Mouse (Mus musculus) mature B cell (primary cell): ENCODE results near the gene Slc43a3.
"Not testable (repeated sequence)": the region's sequence is repeated elsewhere in the genome, so short reads cannot be mapped to it uniquely, and the experiment has no call there.

Source experiments
- in situ Hi-C: fragments of 300-500 bp; cut with MboI; formaldehyde crosslinking; loops from 2 replicates; pipeline ENCODE4 v1.14.3; 2019

The Slc43a3 gene

DNA sequence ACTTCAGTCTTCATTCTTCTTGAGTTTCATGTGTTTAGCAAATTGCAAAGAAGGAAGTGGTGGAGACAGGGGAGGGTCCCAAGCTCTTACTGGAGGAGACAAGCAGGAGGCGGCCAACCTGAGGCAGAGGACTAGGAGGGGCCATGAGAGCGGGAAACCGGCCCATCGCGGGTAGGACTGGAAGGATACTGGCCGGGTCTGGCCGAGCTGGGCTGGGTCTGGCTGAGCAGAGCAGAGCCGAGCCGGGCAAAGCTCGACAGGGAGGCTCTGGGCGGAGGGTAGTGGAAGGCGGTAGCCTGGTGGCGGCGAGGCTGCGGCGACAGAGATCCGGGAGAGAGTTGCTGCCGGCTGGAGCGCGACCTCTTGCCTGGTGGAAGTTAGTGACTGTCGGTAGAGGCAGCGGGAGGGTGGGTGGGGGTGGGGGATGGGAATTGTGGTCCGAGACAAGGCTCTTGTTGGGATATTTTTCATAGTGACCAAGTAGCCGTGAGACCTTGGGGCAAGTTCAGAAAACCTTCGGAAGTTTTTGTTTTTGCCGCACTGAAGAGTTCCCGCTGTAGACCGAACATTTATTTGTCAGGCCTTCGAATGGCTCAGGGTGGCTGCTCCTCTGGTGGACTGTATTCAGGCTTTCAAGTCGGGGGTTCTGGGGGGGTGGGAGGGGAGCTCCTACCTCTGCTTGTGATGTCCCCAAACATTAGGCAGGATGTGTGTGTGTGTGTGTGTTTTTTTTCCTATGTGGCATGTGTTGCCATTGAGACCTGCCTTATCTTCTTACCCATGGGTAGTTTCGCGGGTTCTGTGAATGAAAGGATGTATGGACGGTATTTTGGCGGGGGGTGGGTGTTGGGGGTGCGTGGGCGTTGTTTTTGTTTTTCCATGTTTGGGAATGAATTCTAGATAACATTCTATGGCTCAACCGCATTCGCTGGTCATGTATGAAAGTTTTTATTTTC lies at the start of gene Slc43a3:
Gene Slc43a3 (plus strand): TSS at position 106 of the 956 bp plus-strand sequence.
- in situ Hi-C loops, result no loop called here

DNA sequence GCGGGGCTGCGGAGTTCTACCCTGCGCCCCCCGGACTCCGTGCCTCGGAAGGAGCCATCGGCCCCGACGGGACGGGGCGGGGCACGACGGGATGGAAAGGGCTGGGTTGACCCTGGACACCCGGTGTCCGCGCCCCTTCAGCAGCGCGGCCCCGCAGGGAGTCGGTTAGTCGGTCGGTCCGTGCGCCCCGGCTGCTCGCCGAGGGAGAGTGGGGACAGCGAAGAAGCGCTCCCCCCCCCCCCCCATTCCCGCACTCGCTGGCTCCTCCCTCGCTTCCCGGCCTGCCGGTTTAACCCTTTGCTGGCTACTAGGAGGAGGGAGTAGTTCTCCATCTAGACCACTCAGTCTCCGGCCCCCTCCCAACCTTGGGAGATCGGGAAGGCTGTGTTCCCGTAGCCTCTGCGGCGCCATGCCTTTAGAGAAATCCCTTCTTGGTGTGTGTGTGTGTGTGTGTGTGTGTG lies 49.5 kb upstream of the Slc43a3 start:
- in situ Hi-C loops, result loop anchor here (10.0 kb wide), 1 partner anchor 52 kb away; the partner anchor contains the start of gene Slc43a1

DNA sequence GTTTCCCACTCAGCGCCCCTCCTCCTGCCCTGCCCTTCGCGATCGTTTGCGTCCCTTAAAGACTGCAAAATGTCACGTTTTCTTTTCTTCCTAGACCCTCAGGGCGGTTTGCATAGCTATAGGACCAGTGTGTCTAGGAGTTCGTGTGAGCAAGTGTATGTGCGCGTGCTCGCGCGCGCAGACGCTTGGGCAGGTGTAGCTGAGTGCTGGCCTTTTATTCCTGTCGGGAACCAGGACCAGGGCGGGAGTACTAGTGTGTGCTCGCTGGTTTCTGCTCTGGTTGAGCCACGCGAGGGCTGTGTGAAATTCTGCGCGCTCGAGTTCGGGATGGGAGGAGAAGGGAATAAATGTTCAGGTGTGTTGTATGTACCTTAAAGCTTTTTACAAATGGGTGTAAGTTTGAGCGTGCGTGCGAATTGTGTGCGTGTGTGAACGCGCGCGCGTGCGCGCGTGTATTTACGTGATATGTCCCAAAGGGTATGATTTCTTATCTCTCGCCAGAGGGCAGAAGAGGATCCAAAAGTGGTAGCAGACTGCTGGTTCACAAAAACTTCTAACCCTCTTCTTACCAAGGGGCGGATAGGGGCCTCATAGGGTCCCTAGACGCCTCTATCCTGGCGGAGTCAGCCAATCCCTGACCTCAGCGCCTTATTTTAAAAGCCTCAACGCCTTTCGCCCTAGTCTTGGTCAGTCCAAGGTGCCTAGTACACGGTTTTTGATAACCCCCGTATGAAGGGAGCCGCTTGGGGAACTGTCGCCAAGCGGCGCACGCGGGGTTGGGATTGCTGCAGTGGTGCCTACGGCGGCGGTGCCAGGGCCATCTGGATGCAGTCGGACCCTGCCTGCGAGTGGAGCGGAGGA lies 48.7 kb upstream of the Slc43a3 start:
- in situ Hi-C loops, result loop anchor here (10.0 kb wide), 1 partner anchor 53 kb away; the partner anchor contains the start of gene Slc43a1

DNA sequence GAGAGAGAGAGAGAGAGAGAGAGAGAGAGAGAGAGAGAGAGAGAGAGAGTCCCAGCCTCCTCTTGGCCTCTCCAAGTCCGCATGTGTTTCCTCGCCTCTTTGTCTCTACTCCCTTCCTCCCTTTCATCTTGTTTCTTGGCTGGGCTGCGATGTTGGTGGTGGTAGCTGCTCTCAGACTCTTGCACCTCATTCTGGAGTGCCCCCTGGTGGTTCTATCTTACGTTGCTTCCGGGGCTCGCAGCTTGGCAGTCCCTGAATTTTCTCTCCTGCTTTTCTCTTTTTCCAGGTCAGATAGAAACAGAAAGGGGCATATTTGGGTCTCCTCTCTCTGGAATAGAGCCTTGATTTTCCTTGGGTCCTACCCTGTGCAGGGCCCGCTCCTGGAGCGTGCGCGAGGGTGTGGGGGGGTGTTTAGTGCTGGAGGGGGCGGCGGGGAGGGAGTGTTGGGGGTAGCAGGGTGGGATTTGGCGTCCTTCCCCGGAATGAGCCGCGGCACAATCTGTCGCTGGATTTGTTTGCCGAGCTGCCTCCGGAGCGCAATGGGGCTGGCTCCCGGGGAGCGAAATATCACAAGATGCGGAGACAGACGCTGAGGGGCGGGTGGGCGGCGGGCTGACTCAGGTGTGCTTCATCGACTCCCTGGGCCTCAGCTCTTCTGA lies 47.6 kb upstream of the Slc43a3 start:
- in situ Hi-C loops, result loop anchor here (10.0 kb wide), 1 partner anchor 54 kb away; the partner anchor contains the start of gene Slc43a1

DNA sequence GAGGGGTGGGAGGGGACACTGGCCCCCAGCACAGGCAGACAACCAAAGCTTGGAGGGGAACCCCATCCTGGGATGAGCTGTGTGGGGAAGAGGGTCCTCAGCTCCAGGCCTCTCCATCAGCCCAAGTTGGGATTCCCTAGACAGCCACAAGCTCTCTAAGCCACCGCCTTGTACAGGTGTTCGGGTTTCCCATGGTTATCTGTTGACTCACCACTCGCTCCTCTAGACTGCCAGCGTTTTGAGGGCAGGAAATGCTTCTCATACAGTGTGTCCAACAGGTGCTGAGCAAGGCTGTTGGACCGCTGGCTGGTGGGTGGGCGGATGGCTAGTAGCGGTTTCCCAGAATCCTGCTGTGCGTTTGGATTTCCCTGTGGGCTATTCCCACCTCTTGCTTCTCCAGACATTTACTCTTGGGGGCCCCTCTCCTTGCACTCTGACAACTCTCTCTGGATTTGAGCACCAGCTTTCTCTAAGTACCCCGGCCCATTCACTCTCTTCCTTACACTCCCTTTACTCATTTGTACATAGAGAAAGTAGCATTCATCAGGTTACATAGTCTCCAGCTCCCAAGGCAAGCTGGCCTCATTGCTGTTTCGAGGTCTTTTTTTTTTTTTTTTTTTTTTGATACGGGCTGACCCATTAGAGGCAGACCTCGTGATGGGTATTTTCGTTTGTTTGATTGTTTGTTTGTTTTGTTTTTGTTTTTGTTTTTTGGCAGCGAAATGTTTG lies 46.9 kb upstream of the Slc43a3 start:
- in situ Hi-C loops, result loop anchor here (10.0 kb wide), 1 partner anchor 55 kb away; the partner anchor contains the start of gene Slc43a1

DNA sequence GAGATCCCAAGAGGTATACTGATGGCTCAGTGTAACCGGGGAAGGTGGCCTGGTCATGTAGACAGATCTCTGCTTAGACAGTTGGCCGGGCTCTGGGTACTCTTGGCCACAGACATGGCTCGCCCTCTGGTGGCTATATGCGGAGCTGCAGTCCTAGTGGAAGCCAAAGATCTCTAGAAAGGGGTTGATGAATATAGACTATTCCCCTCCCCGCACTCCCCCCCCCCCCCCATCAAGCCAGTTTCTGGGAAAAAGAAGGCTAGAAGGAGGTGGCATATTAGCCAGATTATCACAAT lies 46.4 kb upstream of the Slc43a3 start:
- in situ Hi-C loops, result no loop called here

DNA sequence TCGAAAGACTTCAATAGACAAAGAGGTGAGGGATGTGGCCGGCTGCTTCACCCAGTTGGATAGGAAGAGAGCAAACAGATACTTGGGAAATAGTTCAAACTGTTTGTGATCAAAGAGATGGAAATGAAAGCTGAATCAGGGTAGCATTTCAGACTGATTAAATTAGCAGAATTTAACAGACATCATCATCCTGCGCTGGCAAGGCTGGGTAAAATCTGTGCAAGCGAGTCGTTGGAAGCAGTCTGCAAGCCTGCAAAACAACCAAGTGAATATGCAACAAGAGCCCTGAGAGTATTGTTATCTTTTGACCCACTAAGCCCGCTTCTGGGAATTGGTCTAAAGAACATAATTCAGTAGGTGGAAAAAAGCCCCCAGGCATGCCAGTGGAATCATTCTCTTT lies 43.0 kb upstream of the Slc43a3 start:
- in situ Hi-C loops, result no loop called here

DNA sequence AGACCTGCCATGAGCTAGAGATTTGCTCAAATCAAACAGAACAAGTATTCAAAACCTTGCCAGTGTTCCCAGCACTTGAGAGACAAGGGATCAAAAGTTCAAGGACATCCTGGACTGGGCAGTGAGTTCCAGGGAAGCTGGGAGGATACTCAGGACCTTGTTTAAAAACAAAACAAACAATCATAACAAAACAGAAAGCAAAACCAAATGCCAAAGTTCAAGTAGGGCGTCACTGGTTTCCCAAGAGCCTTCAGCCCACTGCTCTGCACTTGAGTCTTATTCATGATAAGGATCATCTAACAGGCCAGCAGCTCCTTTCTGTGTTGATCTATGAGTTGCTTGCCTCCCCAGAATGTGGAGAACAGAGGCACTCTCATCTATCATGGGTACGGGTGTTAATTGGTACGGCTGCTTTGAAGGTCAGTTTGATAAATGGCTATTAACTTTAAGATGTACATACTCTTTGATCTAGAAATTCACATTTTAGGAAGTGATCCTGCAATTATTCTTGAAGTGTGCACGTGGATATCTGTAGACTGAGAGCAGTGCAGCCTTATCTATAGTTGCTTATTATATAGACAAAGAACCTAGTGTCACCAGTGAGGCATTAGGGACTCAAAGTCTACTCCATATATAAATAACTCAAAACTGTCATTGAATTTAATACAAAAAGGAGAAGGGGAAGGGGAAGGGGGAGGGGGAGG lies 40.7 kb upstream of the Slc43a3 start:
- in situ Hi-C loops, result no loop called here

DNA sequence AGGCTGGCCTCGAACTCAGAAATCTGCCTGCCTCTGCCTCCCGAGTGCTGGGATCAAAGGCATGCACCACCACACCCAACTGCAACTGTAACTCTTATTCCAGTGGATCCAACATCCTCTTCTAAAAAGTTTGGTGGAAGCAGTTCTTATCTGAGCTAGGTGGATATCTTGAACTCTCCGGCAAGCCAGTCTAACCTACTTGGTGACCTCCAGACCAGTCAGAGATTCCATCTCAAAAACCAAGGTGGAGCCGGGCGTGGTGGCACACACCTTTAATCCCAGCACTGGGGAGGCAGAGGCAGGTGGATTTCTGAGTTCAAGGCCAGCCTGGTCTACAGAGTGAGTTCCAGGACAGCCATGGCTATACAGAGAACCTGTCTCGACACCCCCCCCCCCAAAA lies 39.7 kb upstream of the Slc43a3 start:
- in situ Hi-C loops, result not testable (repeated sequence)

DNA sequence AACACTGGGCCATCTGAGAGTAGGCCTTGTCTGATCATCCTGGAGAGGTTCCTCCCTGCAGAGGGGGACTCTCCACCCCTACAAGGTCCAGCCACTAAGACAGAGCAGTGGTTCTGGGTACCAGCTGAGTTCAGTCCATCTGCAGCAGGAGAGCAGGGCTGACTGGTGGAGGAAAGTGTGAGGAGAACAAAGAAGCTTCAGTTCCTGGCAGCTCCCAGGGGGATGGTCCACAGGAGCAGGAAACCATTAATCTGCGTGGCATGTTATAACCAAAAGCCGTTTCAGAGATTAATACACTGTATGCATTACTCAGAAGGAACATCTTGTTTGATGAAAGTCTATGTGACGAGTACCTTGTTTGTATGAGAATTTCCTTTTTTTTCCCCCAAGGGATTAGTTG lies 23.7 kb upstream of the Slc43a3 start:
- in situ Hi-C loops, result no loop called here

DNA sequence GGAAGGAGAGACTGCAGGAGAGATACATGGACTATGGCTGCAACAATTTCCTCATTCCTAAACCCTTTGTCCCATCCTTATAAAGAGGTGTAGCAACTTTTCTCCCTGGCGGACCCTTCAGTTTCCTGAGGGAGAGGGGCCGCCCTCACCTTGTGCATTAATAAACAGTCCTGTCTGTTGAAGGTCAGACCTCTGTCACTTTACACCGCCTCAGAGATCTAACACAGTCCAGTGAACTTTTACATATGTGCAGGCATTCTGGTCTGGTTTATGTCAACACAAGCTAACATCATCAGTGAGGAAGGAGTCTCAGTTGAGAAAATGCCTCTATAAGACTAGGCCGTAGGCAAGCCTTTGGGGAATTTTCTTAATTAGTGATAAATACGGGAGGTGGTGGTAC lies 22.5 kb upstream of the Slc43a3 start:
- in situ Hi-C loops, result no loop called here

DNA sequence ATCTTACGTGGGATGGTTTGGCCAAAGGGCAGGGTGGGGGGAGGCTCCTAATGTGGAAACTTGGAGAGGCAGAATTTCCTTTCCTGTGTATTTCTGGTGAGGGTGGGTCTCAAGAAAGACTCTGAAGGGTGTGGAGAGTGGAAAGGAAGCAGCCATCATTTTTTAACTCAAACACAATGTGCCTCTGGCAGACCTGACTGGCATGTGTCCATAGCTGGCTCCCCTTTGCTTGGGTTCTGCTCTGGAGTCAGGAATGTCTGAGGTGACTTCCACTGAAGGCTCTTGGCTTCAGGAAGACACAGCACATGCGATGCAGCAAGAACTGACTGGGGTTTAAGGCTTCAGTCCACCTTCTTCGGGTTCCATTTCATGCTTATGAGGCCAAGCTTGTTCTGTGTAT lies 21.0 kb upstream of the Slc43a3 start:
- in situ Hi-C loops, result no loop called here

DNA sequence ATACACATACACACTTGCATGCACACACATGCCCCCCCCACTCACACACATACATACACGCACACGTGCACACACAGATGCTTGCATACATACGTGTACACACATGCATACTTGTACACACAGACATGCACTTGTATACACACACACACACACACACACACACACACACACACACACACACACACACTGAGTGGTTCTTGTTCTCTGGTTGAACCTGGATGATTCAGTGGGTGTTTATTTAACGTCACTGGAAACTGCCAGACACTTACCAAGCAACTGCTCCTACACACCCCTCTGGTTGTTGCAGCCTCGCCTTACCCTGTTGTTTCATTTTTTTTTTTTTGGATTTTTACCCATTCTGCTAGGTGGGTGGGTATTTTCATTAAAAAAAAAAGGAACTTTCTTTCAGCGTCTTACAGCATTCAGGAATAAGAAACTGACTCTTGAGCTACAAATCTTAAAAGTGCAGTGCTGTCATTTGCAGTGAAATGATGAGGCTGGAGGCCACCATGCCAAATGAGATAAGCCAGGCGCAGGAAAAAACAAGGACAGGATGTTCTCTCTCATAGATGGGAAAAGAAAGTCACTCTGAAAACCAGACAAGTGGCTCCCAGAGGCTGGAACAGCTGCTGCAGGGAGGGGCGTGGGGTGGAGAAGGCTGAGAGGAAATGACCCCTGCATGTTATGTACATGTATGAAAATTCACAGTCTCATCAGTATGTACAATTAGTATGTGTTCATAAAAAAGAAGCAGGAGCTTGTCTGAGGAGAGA lies 19.6 kb upstream of the Slc43a3 start:
- in situ Hi-C loops, result no loop called here

DNA sequence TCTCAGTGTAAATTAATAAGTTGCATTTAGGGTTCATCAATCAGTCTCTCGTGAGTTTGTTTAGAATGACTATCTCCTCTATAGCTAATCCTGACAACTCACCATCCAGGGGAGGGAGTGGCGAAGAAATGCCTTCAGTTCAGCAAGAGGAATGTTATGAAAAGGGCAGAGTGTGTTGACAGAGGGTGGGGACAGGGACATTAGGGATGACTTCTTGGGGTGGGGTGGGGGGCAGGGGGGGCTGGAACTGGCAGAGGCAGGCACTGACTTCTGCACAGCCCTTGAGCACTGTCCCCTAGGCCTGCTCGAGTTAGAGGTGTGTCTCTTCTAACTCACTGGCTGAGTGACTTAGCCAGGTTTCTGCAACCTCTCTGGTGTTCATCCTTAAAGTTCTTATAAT lies 18.2 kb upstream of the Slc43a3 start:
- in situ Hi-C loops, result no loop called here

DNA sequence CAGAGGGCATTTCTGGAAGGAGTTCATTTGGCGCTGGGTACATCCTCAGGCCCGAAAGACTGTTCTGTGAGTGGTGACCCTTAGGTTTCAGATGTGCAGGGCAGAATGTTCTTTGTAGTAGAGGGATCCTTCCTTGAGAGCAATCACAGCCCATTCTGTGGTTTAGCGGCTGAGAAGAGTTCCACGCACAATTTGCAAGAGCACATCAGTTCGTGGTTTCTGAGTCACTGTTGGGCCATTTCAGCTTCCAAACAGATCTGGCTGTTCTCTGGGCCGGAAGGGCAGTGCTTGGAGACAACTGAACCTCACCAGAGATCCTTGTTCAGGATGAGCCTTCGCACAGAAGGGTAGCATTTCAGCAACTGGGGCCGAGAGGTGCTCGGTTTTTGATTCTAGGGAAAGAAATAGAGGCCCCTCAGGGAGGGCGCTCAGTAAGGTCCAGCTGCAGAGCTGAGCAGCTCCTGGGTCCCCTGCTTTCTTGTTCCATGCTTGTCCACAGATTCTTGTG lies 16.7 kb upstream of the Slc43a3 start:
- in situ Hi-C loops, result no loop called here

DNA sequence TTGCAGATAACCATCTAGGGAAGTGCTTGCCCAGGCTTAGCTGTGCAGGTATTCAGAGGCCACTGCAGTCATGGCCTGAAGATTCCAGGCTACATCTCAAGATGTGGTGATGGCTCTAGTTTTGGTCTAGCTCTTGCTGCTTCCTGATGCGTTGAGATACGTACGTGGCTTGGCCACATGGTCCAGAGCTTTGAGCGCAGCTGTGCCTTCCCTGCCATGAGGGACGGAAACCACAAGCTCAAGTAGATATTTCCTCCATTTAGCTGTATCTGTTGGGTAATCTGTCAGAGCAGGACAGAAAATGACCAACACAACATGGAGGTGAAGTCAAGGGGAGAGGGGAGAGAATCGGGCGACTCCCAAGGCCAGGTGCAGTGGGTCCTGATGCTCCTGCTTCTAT lies 6.2 kb upstream of the Slc43a3 start:
- in situ Hi-C loops, result no loop called here

DNA sequence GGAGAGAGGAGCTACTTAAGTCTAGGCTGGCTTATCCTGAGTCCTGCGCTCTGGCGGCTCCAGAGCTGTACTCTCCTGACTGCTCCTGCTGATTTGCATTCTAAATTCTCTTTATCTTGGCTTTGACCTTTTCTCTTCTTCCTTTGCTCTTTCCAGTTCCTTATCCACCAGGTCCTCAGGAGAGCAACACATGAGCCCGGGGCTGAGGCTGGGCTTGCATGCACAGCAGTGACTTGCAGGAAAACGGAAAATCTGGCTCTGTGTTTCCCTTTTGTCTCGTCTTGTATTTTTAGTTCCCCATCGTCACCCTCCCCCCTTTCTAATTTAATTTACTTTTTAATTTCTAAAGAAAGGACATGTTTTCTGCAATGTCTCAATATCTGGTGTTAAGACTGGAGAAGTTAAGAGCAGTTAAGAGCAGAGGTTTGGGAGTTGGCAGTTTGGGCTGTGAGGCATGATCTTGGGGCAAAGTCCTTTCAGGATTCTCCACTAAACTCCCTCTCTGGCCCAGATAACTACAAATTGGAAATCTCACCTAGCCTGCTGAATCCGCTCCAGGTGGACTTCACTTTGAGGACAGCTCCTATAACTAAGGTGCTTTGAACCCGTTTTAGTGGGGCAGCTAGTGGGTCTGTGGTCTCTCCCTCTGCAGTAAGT lies 2.3 kb upstream of the Slc43a3 start:
- in situ Hi-C loops, result no loop called here

DNA sequence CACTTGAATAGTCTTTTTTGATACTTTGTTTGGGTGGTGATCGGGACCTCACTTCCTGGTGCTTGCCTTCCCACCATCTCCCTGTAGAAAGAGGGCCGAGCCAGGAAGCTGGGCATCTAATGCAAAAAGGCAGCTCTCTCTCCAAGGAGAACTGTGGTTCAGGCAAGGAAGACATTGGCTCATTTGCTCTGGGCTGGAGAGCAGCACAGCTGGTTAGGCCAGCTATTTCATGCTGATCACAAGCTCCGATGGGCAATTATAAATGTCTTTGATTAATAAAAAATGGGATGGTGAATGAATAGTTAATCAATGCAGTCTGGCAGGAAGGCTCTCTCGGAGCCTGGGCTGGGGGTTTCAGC lies 1.8 kb upstream of the Slc43a3 start:
- in situ Hi-C loops, result no loop called here

DNA sequence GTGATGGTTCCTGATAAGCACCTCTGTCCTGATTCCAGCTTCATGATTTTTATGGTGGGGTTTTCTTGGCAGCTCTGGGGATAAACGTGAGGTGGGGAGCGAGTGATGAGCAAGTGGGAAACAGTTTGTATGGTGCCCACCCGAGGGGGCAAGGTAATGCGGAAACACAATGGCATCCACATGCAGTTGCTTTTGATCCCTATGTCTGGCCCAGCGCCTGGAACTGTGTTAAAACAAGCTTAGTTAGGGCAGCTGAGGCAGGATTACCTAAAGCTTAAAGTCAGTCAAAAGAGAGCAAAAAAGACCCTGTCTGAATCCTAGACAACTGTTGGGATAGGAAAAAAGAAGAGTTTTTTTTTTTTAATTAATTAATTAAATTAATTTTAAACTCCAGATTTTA lies 1.3 kb upstream of the Slc43a3 start:
- in situ Hi-C loops, result no loop called here
